Mouse (Mus musculus): ENCODE results near the gene Rbm25. TPM values are rescaled to one million over a fixed set of nuclear protein-coding genes. Genes with fewer than 3 reads are reported as not detected.

Gene Rbm25
- total RNA-seq, 2 experiments from 2014 or later = 84.5 to 100 TPM

DNA sequence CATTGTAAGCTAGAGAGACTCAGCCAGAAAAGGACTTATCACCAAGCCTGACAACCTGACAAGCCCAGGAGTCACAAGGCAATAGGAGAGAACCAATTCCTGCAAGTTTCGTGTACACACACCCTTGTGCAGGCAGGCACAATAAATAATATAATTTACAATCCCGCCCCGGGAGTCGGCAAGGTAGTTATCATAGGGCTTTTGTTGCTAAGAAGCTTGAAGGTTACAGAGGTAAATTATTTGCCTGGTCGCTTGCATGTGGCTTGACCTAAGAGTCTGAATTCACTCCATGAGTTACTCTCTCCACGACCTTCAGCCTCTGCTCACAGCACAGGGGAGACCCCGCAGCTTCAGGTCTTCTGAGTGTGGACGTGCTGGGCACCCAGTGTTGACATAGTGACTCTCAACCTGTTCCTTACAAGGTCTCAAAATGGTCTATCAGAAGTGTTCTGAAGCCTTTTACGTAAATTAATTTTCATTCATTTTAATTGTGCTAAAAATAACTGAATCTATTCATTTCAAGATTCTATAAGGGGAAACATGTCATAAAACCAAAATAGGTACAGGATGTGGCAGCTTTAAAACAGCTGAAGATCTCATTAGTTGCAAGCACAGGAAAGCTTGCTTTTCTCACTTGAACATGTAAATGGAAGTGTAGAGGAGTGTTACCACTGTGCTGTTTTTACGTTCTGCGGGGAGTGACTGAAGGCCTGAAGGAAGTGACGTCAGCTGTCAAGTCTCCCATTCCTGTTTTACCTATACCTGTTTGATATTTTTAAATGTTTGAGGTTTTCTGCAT lies 95.7 kb downstream of the Rbm25 start:
- no peak for DNase-seq (ENCODE audit: low spot score in 2 of 2)

GRCm38 (mm10) chr12:83732225-83732624 lies 101.2 kb downstream of the Rbm25 start:
- DNase-seq (ENCODE audit: low spot score in 2 of 2) = no peak

Other genes with a start within 250 kb of the Rbm25 start
- gene Dpf3, start 143.5 kb upstream of the Rbm25 start, total RNA-seq (2021) = 10 to 100 TPM; 15.6 to 19.3 TPM
- 10 to 100 TPM; 25.5 to 28.4 TPM for gene Dcaf4, start 110.8 kb upstream of the Rbm25 start, total RNA-seq (2021)
- 10 to 100 TPM; 23.5 to 25.6 TPM for gene Zfyve1, start 34.0 kb upstream of the Rbm25 start, total RNA-seq (2021)
- 10 to 100 TPM; 39.0 to 39.3 TPM for gene Psen1, start 56.9 kb downstream of the Rbm25 start, total RNA-seq (2021)
- 1 to 10 TPM; 4.0 to 4.1 TPM for gene Papln, start 132.4 kb downstream of the Rbm25 start, total RNA-seq (2021)

All from gastrocnemius, postnatal 4 days (tissue).